Mouse (Mus musculus) brain, embryonic 14.5 days (tissue): Measurements from ENCODE around the gene E2f4.

Source experiments
- CTCF ChIP-seq: fragments of 200-500 bp; IDR thresholded peaks from 2 replicates; pipeline ENCODE4 v1.5.1; 2012; ENCODE audit warnings: inconsistent platforms, mild to moderate bottlenecking, moderate library complexity, borderline replicate concordance; ENCODE audit not compliant: insufficient read depth, insufficient read length; ENCODE audit errors: extremely low read depth
- POLR2A ChIP-seq: fragments of 200-500 bp; IDR thresholded peaks from 2 replicates; pipeline ENCODE4 v1.6.1; 2012; ENCODE audit warnings: mild to moderate bottlenecking, inconsistent platforms, borderline replicate concordance; ENCODE audit not compliant: poor library complexity, insufficient read depth, insufficient read length, severe bottlenecking; ENCODE audit errors: extremely low read depth

DNA sequence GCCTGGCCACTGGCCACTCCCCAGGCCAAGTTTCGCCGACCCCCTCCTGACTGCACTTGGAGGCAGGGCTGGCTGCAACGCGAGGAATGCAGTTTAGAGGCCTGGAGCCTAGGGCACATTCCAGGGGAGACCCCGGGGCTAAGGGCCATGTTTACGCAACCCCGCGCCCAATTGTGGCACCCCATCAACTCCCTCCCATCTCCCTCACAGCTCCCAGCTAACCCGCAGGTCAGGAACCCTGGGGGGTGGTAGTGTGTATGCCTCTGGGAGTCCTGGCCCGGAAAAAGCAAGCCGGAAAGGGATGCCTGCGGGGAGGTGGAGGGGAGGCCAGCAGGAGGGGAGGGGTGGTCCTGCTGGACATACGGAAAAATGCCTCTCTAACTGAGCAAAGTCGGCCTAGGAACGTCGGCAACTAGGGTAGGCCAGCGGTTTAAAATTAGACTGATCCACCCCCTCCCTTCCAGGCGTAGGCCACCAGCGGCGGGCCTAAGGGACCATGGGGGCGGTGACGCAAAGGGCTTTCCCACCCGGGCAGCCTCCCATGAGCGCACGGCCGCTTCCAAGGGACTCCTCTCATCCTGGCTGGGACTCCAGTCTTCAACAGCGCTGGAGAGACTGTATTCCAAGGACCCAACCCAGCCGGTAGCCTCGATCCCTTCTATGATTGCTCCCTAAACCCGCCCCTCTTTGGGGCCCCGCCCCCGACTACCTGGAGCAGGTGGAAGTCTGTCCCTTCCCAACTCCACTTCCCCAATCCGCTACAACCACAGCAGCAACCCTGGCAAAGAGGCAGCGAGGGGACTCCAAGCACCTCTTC lies 49.4 kb downstream of the E2f4 start:
- TF ChIP-seq POLR2A (no peak), CTCF (no peak)
